Mouse (Mus musculus) ovary, postnatal 14 days (tissue): ENCODE data around the gene Prkag2.
"Not testable (repeated sequence)": the region's sequence is repeated elsewhere in the genome, so short reads cannot be mapped to it uniquely, and the experiment has no call there.

ENCODE experiments used
- DNase-seq: peaks from one replicate; pipeline ENCODE4 v3.0.0; 2022; ENCODE audit warnings: low spot score

The Prkag2 gene

GRCm38 (mm10) chr5:24869796-24870289 lies 230.6 kb downstream of the Prkag2 start:
- no peak for DNase-seq

GRCm38 (mm10) chr5:24863804-24864203 lies 236.6 kb downstream of the Prkag2 start:
- DNase-seq: no peak

GRCm38 (mm10) chr5:24861449-24861930 lies 239.0 kb downstream of the Prkag2 start:
- DNase-seq: no peak

- peak; percentile 23 for DNase-seq
These were observed 239.6 kb downstream of the Prkag2 start for GRCm38 (mm10) chr5:24860635-24861448.

- DNase-seq: no peak
These were observed 240.5 kb downstream of the Prkag2 start for GRCm38 (mm10) chr5:24859771-24860540.

- no peak for DNase-seq
These were observed 245.4 kb downstream of the Prkag2 start for GRCm38 (mm10) chr5:24854827-24855600.

- DNase-seq: no peak
These were observed 246.2 kb downstream of the Prkag2 start for GRCm38 (mm10) chr5:24854256-24854655.

GRCm38 (mm10) chr5:24848261-24848660 lies 252.2 kb downstream of the Prkag2 start:
- DNase-seq: not testable (repeated sequence)

- DNase-seq: no peak
These were observed 256.6 kb downstream of the Prkag2 start for GRCm38 (mm10) chr5:24843841-24844240.

- no peak for DNase-seq
These were observed 257.4 kb downstream of the Prkag2 start for GRCm38 (mm10) chr5:24843103-24843475.

- peak; percentile 96 for DNase-seq
These were observed 258.0 kb downstream of the Prkag2 start, which contains the start of gene Rheb for GRCm38 (mm10) chr5:24842274-24843102. Rheb (minus strand) TSS chr5:24842624.

- peak; percentile 36 for DNase-seq
These were observed 258.7 kb downstream of the Prkag2 start for GRCm38 (mm10) chr5:24841662-24842273.

- DNase-seq: no peak
These were observed 259.4 kb downstream of the Prkag2 start for GRCm38 (mm10) chr5:24840975-24841431.

GRCm38 (mm10) chr5:24834491-24834890 lies 266.0 kb downstream of the Prkag2 start:
- DNase-seq: no peak

GRCm38 (mm10) chr5:24831912-24832311 lies 268.5 kb downstream of the Prkag2 start:
- DNase-seq: no peak

- DNase-seq: no peak
These were observed 272.0 kb downstream of the Prkag2 start for GRCm38 (mm10) chr5:24828446-24828845.

GRCm38 (mm10) chr5:24827173-24827572 lies 273.3 kb downstream of the Prkag2 start:
- DNase-seq: no peak

GRCm38 (mm10) chr5:24826056-24826770 lies 274.2 kb downstream of the Prkag2 start:
- DNase-seq: no peak

GRCm38 (mm10) chr5:24825365-24826055 lies 274.9 kb downstream of the Prkag2 start:
- no peak for DNase-seq
